Mouse (Mus musculus) hindbrain, embryonic 16.5 days (tissue): Measurements from ENCODE around the gene Tas2r110. TPM values are rescaled to one million over a fixed set of nuclear protein-coding genes. Genes with fewer than 3 reads are reported as not detected.

Experiments used
- ATAC-seq: fragments of 200-750 bp; cut with Nextera tagmentation; 2 replicates; pipeline ENCODE4 v1.8.0; 2017; ENCODE audit warnings: moderate TSS enrichment, moderate library complexity
- H3K27ac ChIP-seq: fragments of 300-500 bp; sonication (generic); 2 replicates; pipeline ENCODE4 v1.5.1; 2014; ENCODE audit warnings: low read depth, mild to moderate bottlenecking, control low read depth, low read length, moderate library complexity
- H3K27me3 ChIP-seq: fragments of 300-500 bp; sonication (generic); replicated peaks from 2 replicates; pipeline ENCODE4 v1.6.1; 2014; ENCODE audit warnings: low read length; ENCODE audit not compliant: control insufficient read depth, insufficient read depth
- H3K36me3 ChIP-seq: fragments of 300-500 bp; sonication (generic); 2 replicates; pipeline ENCODE4 v1.6.1; 2014; ENCODE audit warnings: mild to moderate bottlenecking, low read length, moderate library complexity, mixed read lengths; ENCODE audit not compliant: control insufficient read depth, insufficient read depth
- H3K4me1 ChIP-seq: fragments of 300-500 bp; sonication (generic); 2 replicates; pipeline ENCODE4 v1.6.1; 2014; ENCODE audit warnings: low read depth, low read length; ENCODE audit not compliant: control insufficient read depth, insufficient read depth
- H3K4me2 ChIP-seq: fragments of 300-500 bp; sonication (generic); 2 replicates; pipeline ENCODE4 v1.6.1; 2014; ENCODE audit warnings: mild to moderate bottlenecking, low read length, control low read depth, moderate library complexity
- H3K4me3 ChIP-seq: fragments of 300-500 bp; sonication (generic); 2 replicates; pipeline ENCODE4 v1.5.1; 2014; ENCODE audit warnings: mild to moderate bottlenecking, low read length, control low read depth, moderate library complexity
- H3K9ac ChIP-seq: fragments of 300-500 bp; sonication (generic); 2 replicates; pipeline ENCODE4 v1.6.1; 2014; ENCODE audit warnings: low read depth, mild to moderate bottlenecking, control low read depth, low read length, moderate library complexity
- H3K9me3 ChIP-seq: fragments of 300-500 bp; sonication (generic); 2 replicates; pipeline ENCODE4 v1.6.1; 2014; ENCODE audit warnings: mild to moderate bottlenecking, low read length, moderate library complexity; ENCODE audit not compliant: control insufficient read depth
- WGBS: fragments of 180-500 bp; shearing (Covaris S2); extraction: QIAGEN DNeasy Blood & Tissue Kit; methylation state at CpG from one replicate; pipeline ENCODE4 v1.1.7; 2014; 5-methylcytosine and 5-hydroxymethylcytosine counted together
- polyA plus RNA-seq: library from polyadenylated mRNA; unstranded; fragments of >200 nt; fragmentation: Nextera tagmentation; extraction: Ambion mirVana; gene quantifications from 2 replicates; pipeline ENCODE4 v1.2.1, GENCODE M21; 2015

Gene Tas2r110
- polyA plus RNA-seq: not detected in 2 replicates

DNA sequence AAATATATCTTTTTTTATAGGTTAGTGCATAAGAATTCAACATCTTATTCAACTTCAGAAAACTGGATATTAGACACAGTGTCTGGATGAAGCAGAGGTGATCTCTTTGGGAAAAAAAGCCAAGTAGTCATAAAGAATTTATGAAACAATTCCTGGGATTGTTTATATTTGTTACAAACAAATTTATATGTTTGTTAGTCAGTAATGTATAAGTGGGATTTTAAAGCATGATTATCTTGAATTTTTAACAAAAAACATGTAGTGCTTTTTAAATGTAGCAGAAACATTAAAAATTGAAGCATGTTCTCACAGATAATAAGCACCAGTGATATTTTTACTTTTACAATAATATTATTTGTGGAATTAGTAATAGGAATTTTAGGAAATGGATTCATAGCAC, at the start of gene Tas2r110:
Gene Tas2r110 (plus strand): TSS at position 301 of the 400 bp plus-strand sequence.
- no peaks in the 10 kb centered on the region for H3K27me3 ChIP-seq
- H3K4me2 ChIP-seq: no peak within 1 kb of the TSS
- no peak within 1 kb of the TSS for H3K9ac ChIP-seq
- no peak within 1 kb of the TSS for H3K4me3 ChIP-seq
- no peak for ATAC-seq
- no peaks in the 10 kb centered on the region for H3K9me3 ChIP-seq
- no peak within 1 kb of the TSS for H3K27ac ChIP-seq
- no peaks in the 10 kb centered on the region for H3K36me3 ChIP-seq
- no peaks in the 10 kb centered on the region for H3K4me1 ChIP-seq

DNA sequence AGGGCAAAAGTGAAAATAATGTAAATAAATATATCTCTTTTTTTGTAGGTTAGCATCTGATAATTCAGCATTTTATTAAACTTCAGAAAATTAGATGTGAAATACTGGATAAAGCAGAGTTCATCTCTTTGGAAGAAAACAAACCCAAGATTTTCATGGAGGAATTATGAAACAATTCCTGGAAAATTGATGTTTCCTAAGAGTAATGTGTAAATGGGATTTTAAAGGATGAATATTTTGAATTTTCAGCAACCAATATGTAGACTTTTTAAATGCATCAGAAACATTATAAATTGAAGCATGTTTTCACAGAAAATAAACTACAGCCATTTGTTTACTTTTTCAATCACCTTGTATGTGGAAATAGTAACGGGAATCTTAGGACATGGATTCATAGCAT, 21.0 kb upstream of the Tas2r110 start, which contains the start of gene Tas2r123:
Gene Tas2r123 (plus strand): TSS at position 301 of the 400 bp plus-strand sequence.
- Histone ChIP-seq H3K4me1 (no peaks in the 10 kb centered on the region), H3K27me3 (no peaks in the 10 kb centered on the region), H3K9me3 (no peaks in the 10 kb centered on the region), H3K4me2 (no peak within 1 kb of the TSS), H3K36me3 (no peaks in the 10 kb centered on the region), H3K4me3 (no peak within 1 kb of the TSS), H3K27ac (no peak within 1 kb of the TSS), H3K9ac (no peak within 1 kb of the TSS)
- WGBS: 71% methylated on average over 1 of the region's 1 CpGs
- no peak for ATAC-seq

DNA sequence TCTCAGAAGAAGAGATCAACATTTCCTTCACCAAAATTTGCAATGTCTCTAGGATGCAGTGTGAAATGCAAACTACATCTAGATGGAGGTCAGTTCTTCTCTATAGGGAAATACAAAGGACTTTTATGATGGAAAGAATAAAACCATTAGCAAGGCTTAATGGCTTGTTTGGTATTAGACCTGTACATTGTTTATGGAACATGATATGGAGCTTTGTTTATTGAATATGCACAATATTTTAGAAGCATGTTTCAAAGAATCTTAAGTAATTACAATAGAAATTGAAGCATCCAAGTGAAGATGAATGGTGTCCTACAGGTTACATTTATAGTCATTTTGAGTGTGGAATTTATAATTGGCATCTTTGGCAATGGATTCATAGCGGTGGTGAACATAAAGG, 12.7 kb upstream of the Tas2r110 start, which contains the start of gene Tas2r116:
Gene Tas2r116 (plus strand): TSS at position 301 of the 400 bp plus-strand sequence.
- H3K36me3 ChIP-seq: no peaks in the 10 kb centered on the region
- H3K4me3 ChIP-seq: no peak within 1 kb of the TSS
- no peaks in the 10 kb centered on the region for H3K9me3 ChIP-seq
- no peak within 1 kb of the TSS for H3K9ac ChIP-seq
- no peak for ATAC-seq
- no peaks in the 10 kb centered on the region for H3K4me1 ChIP-seq
- no peak within 1 kb of the TSS for H3K27ac ChIP-seq
- H3K27me3 ChIP-seq: no peaks in the 10 kb centered on the region
- WGBS: 63% methylated on average over 1 of the region's 1 CpGs
- H3K4me2 ChIP-seq: no peak within 1 kb of the TSS

DNA sequence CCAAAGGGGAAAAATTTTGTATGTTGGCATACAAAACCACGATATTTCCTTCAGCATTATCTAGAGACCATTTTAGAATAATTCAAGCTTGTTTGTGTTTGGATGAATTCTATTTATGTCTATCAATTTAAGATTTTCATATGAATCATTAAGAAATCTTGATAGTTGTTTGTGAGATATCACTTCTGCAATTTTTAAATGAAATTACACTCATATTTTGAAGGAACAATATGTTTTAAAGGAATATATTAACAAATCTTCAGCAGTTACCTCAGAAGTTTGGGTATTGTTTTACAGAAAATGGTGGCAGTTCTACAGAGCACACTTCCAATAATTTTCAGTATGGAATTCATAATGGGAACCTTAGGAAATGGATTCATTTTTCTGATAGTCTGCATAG, 24.9 kb downstream of the Tas2r110 start, which contains the start of gene Tas2r113:
Gene Tas2r113 (plus strand): TSS at position 301 of the 400 bp plus-strand sequence.
- no peaks in the 10 kb centered on the region for H3K9me3 ChIP-seq

DNA sequence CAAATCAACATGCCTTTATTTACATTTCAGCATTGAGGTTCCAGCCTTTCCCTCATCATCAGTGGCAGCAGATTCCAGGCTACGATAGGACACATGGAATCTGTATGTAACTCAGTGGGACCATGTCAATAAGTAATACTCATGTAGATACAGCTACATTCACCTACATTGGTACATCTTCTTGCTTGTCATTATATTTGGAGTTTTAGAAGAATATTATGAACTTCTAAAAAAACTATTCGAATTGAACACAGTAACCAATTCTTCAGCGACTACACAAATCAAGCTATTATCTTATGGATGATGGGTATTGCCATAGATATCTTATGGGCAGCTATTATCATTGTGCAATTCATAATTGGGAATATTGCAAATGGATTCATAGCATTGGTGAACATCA, 41.5 kb downstream of the Tas2r110 start, which contains the start of gene Tas2r125:
Gene Tas2r125 (plus strand): TSS at position 301 of the 400 bp plus-strand sequence.
- no peak within 1 kb of the TSS for H3K4me3 ChIP-seq
- H3K9me3 ChIP-seq: no peaks in the 10 kb centered on the region
- ATAC-seq: no peak
- H3K4me1 ChIP-seq: no peaks in the 10 kb centered on the region
- no peak within 1 kb of the TSS for H3K27ac ChIP-seq
- H3K36me3 ChIP-seq: no peaks in the 10 kb centered on the region
- 83% methylated on average over 3 of the region's 3 CpGs for WGBS
- no peak within 1 kb of the TSS for H3K9ac ChIP-seq
- no peak within 1 kb of the TSS for H3K4me2 ChIP-seq
- H3K27me3 ChIP-seq: no peaks in the 10 kb centered on the region

More for the DNA sequence above, 24.9 kb downstream of the Tas2r110 start, which contains the start of gene Tas2r113:
- Histone ChIP-seq H3K9ac (no peak within 1 kb of the TSS), H3K27me3 (no peaks in the 10 kb centered on the region), H3K27ac (no peak within 1 kb of the TSS), H3K36me3 (no peaks in the 10 kb centered on the region), H3K4me2 (no peak within 1 kb of the TSS), H3K4me3 (no peak within 1 kb of the TSS), H3K4me1 (no peaks in the 10 kb centered on the region)
- WGBS: 81% methylated on average over 1 of the region's 1 CpGs
- ATAC-seq: no peak

Other genes starting within 250 kb of the Tas2r110 start
- not detected in 2 replicates for gene A630073D07Rik, start 216.5 kb upstream of the Tas2r110 start, polyA plus RNA-seq
- not detected in 2 replicates for gene Tas2r120, start 211.1 kb upstream of the Tas2r110 start, polyA plus RNA-seq
- gene Tas2r121, start 167.0 kb upstream of the Tas2r110 start, polyA plus RNA-seq: not detected in 2 replicates
- not detected in 2 replicates for gene Tas2r122, start 156.1 kb upstream of the Tas2r110 start, polyA plus RNA-seq
- gene Tas2r115, start 130.0 kb upstream of the Tas2r110 start, polyA plus RNA-seq: not detected in 2 replicates
- not detected in 2 replicates for gene Tas2r124, start 113.3 kb upstream of the Tas2r110 start, polyA plus RNA-seq
- gene Tas2r102, start 105.9 kb upstream of the Tas2r110 start, polyA plus RNA-seq: not detected in 2 replicates
- not detected in 2 replicates for gene Tas2r136, start 89.8 kb upstream of the Tas2r110 start, polyA plus RNA-seq
- not detected in 2 replicates for gene Tas2r117, start 65.2 kb upstream of the Tas2r110 start, polyA plus RNA-seq
- not detected in 2 replicates for gene Tas2r123, start 20.9 kb upstream of the Tas2r110 start, polyA plus RNA-seq
- not detected in 2 replicates for gene Tas2r116, start 12.6 kb upstream of the Tas2r110 start, polyA plus RNA-seq
- not detected in 2 replicates for gene Tas2r113, start 25.0 kb downstream of the Tas2r110 start, polyA plus RNA-seq
- gene Tas2r125, start 41.6 kb downstream of the Tas2r110 start, polyA plus RNA-seq: 0.17 TPM in 1 of 2 replicates, not detected in the other
- gene Tas2r129, start 83.1 kb downstream of the Tas2r110 start, polyA plus RNA-seq: not detected in 2 replicates
- gene Tas2r131, start 89.9 kb downstream of the Tas2r110 start, polyA plus RNA-seq: not detected in 2 replicates
- gene Tas2r109, start 113.0 kb downstream of the Tas2r110 start, polyA plus RNA-seq: not detected in 2 replicates
- not detected in 2 replicates for gene Tas2r103, start 169.1 kb downstream of the Tas2r110 start, polyA plus RNA-seq
- gene Tas2r140, start 187.8 kb downstream of the Tas2r110 start, polyA plus RNA-seq: not detected in 2 replicates
- gene Smim10l1, start 236.9 kb downstream of the Tas2r110 start, polyA plus RNA-seq: 109 and 114 TPM in 2 replicates